In the genomic region with DNA sequence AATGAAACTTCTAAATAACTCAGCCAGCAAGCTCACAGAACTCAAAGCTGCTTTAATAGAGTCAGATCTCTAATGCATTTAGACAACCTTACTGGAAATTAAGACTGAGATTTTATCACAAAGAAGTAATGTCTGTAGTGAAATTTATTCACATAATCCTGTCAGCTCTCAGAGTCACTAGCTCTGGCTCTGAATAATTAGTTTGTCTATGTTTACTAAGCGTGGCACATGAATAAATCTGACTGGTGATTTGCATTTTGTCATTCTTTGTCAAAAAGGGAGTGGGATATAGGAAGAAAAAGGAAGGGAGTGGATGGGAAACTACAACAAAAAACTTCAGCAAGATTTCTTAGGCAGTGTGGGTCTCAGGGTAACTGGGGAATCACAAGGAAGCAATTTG, we compare ENCODE assay signal across 29 mouse cellular contexts.
DNase-seq lines count a peak whose midpoint lies in the region; ATAC-seq lines count a peak whose summit lies in the region.
"Had no signal": no experiment of that assay in that cellular context is flagged by ENCODE, and none has a peak within 500 bp of the region (broad histone marks: within the 10 kb centered on the region; RNA-seq: fewer than 3 reads in every experiment).

No protein-coding gene starts in this region.

- H3K9ac ChIP-seq in forebrain, embryonic 15.5 days (replicated peaks): no peak overlapping the region
- no peak overlapping the region for H3K9ac ChIP-seq in forebrain, embryonic 12.5 days
- H3K9ac ChIP-seq in midbrain, embryonic 13.5 days (replicated peaks): no peak overlapping the region
- no peak overlapping the region for H3K9ac ChIP-seq in forebrain, embryonic 16.5 days (replicated peaks; ENCODE audit: low read depth, low read length)
- H3K9ac ChIP-seq in midbrain, embryonic 16.5 days (ENCODE audit: low read depth, low read length): no peak overlapping the region
- H3K9ac ChIP-seq: embryonic facial prominence, embryonic 13.5 days; heart, embryonic 12.5 days; heart, embryonic 15.5 days; hindbrain, embryonic 14.5 days had no signal

- peak; percentile 63 for ATAC-seq in forebrain, embryonic 15.5 days (replicated peaks)
- ATAC-seq in forebrain, embryonic 12.5 days (ENCODE audit: low FRiP score): no peak
- ATAC-seq in midbrain, embryonic 13.5 days: peak; percentile 62
- ATAC-seq in forebrain, embryonic 16.5 days: peak; percentile 83
- ATAC-seq in midbrain, embryonic 16.5 days: peak; percentile 66
- ATAC-seq: activated CD4-positive, CD25-positive, alpha-beta regulatory T cell, adult 4 months; CD4-positive, CD25-positive, alpha-beta regulatory T cell, adult 4 months; hindbrain, postnatal 0 days; inflammation-experienced regulatory T-cells, adult 6 months had no signal

- no peaks in the 10 kb centered on the region for H3K9me3 ChIP-seq in forebrain, embryonic 15.5 days
- no peaks in the 10 kb centered on the region for H3K9me3 ChIP-seq in forebrain, embryonic 12.5 days
- H3K9me3 ChIP-seq in midbrain, embryonic 13.5 days: no peaks in the 10 kb centered on the region
- H3K9me3 ChIP-seq in midbrain, embryonic 10.5 days (replicated peaks): no peaks in the 10 kb centered on the region
- H3K9me3 ChIP-seq in forebrain, embryonic 16.5 days (ENCODE audit: control insufficient read depth, low read length): no peaks in the 10 kb centered on the region
- no peaks in the 10 kb centered on the region for H3K9me3 ChIP-seq in midbrain, embryonic 16.5 days (replicated peaks; ENCODE audit: control insufficient read depth, low read length, poor library complexity, severe bottlenecking)
- H3K9me3 ChIP-seq: embryonic facial prominence, embryonic 10.5 days; embryonic facial prominence, embryonic 13.5 days; heart, embryonic 12.5 days; heart, embryonic 15.5 days had no signal

- H3K36me3 ChIP-seq in forebrain, embryonic 15.5 days: no peaks in the 10 kb centered on the region
- H3K36me3 ChIP-seq in forebrain, embryonic 12.5 days (replicated peaks): no peaks in the 10 kb centered on the region
- H3K36me3 ChIP-seq in midbrain, embryonic 13.5 days: no peaks in the 10 kb centered on the region
- no peaks in the 10 kb centered on the region for H3K36me3 ChIP-seq in midbrain, embryonic 10.5 days
- H3K36me3 ChIP-seq in forebrain, embryonic 16.5 days (ENCODE audit: control insufficient read depth, insufficient read depth): no peaks in the 10 kb centered on the region
- H3K36me3 ChIP-seq in midbrain, embryonic 16.5 days (ENCODE audit: control insufficient read depth, insufficient read depth, low read length): no peaks in the 10 kb centered on the region
- H3K36me3 ChIP-seq: embryonic facial prominence, embryonic 10.5 days; embryonic facial prominence, embryonic 13.5 days; heart, embryonic 12.5 days; heart, embryonic 15.5 days had no signal

- H3K4me1 ChIP-seq in forebrain, embryonic 15.5 days: peaks cover 12% of the 10 kb centered on the region
- peaks cover 9% of the 10 kb centered on the region; the same call in 1 of the 2 replicates for H3K4me1 ChIP-seq in forebrain, embryonic 12.5 days
- H3K4me1 ChIP-seq in midbrain, embryonic 13.5 days (replicated peaks): peaks cover 8% of the 10 kb centered on the region
- H3K4me1 ChIP-seq in midbrain, embryonic 10.5 days: peaks cover 12% of the 10 kb centered on the region; the same call in 1 of the 2 replicates
- H3K4me1 ChIP-seq in forebrain, embryonic 16.5 days (replicated peaks; ENCODE audit: control insufficient read depth, insufficient read depth, low read length): peaks cover 2% of the 10 kb centered on the region; the same call in 1 of the 2 replicates
- H3K4me1 ChIP-seq in midbrain, embryonic 16.5 days (ENCODE audit: control insufficient read depth, insufficient read depth, low read length): peaks cover 9% of the 10 kb centered on the region; the same call in 1 of the 2 replicates
- H3K4me1 ChIP-seq: embryonic facial prominence, embryonic 10.5 days; embryonic facial prominence, embryonic 13.5 days; heart, embryonic 12.5 days; heart, embryonic 15.5 days had no signal

- DNase-seq in midbrain, embryonic 10.5 days (ENCODE audit: low spot score): no peak
- DNase-seq in MN1 (ENCODE audit: low spot score): no peak
- DNase-seq in cerebellum, adult 9-11 months: no peak
- DNase-seq: adrenal gland, adult 8-10 months; adrenal gland, postnatal 25 days; cerebellum, adult 11 months; cerebellum, adult 2 months; cerebellum, postnatal 10 days; cerebellum, postnatal 36 days; embryo, embryonic 11 days; gastrocnemius, postnatal 25 days; heart, adult 18-20 months; heart, postnatal 10 days; heart, postnatal 4 days had no signal

- WGBS in forebrain, embryonic 15.5 days: 4% methylated on average over 1 of the region's 1 CpGs
- 11% methylated on average over 1 of the region's 1 CpGs for WGBS in forebrain, embryonic 12.5 days
- 9% methylated on average over 1 of the region's 1 CpGs for WGBS in midbrain, embryonic 13.5 days
- WGBS in midbrain, embryonic 10.5 days: 43% methylated on average over 1 of the region's 1 CpGs
- 3% methylated on average over 1 of the region's 1 CpGs for WGBS in forebrain, embryonic 16.5 days
- WGBS in midbrain, embryonic 16.5 days: 9% methylated on average over 1 of the region's 1 CpGs

- H3K27ac ChIP-seq in forebrain, embryonic 15.5 days (replicated peaks): no peak overlapping the region; the same call in 1 of the 2 replicates
- H3K27ac ChIP-seq in forebrain, embryonic 12.5 days: no peak overlapping the region
- H3K27ac ChIP-seq in midbrain, embryonic 13.5 days: no peak overlapping the region
- no peak overlapping the region for H3K27ac ChIP-seq in midbrain, embryonic 10.5 days (replicated peaks)
- H3K27ac ChIP-seq in forebrain, embryonic 16.5 days (ENCODE audit: low read length): no peak overlapping the region
- H3K27ac ChIP-seq in midbrain, embryonic 16.5 days (ENCODE audit: low read length): no peak overlapping the region
- H3K27ac ChIP-seq: embryonic facial prominence, embryonic 10.5 days; embryonic facial prominence, embryonic 13.5 days; heart, embryonic 15.5 days; hindbrain, embryonic 14.5 days; hindbrain, postnatal 0 days had no signal

- H3K4me2 ChIP-seq in forebrain, embryonic 15.5 days (replicated peaks): no peak overlapping the region
- H3K4me2 ChIP-seq in forebrain, embryonic 12.5 days: no peak overlapping the region
- H3K4me2 ChIP-seq in midbrain, embryonic 13.5 days (replicated peaks): no peak overlapping the region
- no peak overlapping the region for H3K4me2 ChIP-seq in forebrain, embryonic 16.5 days (ENCODE audit: low read length)
- H3K4me2 ChIP-seq in midbrain, embryonic 16.5 days (ENCODE audit: low read length): no peak overlapping the region
- H3K4me2 ChIP-seq: embryonic facial prominence, embryonic 13.5 days; heart, embryonic 12.5 days; heart, embryonic 15.5 days; hindbrain, embryonic 14.5 days had no signal

- no peak overlapping the region for H3K4me3 ChIP-seq in forebrain, embryonic 15.5 days
- no peak overlapping the region for H3K4me3 ChIP-seq in forebrain, embryonic 12.5 days (replicated peaks)
- H3K4me3 ChIP-seq in midbrain, embryonic 13.5 days (replicated peaks): no peak overlapping the region
- no peak overlapping the region for H3K4me3 ChIP-seq in midbrain, embryonic 10.5 days
- no peak overlapping the region for H3K4me3 ChIP-seq in forebrain, embryonic 16.5 days (replicated peaks; ENCODE audit: low read length)
- no peak overlapping the region for H3K4me3 ChIP-seq in midbrain, embryonic 16.5 days (ENCODE audit: low read depth, low read length)
- H3K4me3 ChIP-seq: embryonic facial prominence, embryonic 10.5 days; embryonic facial prominence, embryonic 13.5 days; erythroblast, embryonic 14.5 days; heart, embryonic 12.5 days; heart, embryonic 15.5 days had no signal

- no peaks in the 10 kb centered on the region for H3K27me3 ChIP-seq in forebrain, embryonic 15.5 days
- no peaks in the 10 kb centered on the region for H3K27me3 ChIP-seq in forebrain, embryonic 12.5 days
- peaks cover 12% of the 10 kb centered on the region for H3K27me3 ChIP-seq in midbrain, embryonic 13.5 days
- peaks cover 8% of the 10 kb centered on the region; the same call in 1 of the 2 replicates for H3K27me3 ChIP-seq in midbrain, embryonic 10.5 days (ENCODE audit: low read depth, poor library complexity, severe bottlenecking)
- no peaks in the 10 kb centered on the region for H3K27me3 ChIP-seq in forebrain, embryonic 16.5 days (replicated peaks; ENCODE audit: control insufficient read depth, insufficient read depth, low read length)
- H3K27me3 ChIP-seq in midbrain, embryonic 16.5 days (ENCODE audit: control insufficient read depth, insufficient read depth, low read depth, low read length): no peaks in the 10 kb centered on the region
- H3K27me3 ChIP-seq: embryonic facial prominence, embryonic 13.5 days; heart, embryonic 12.5 days; heart, embryonic 15.5 days had no signal
